Mouse (Mus musculus) layer of hippocampus, adult 11-12 months (tissue): ENCODE results near the gene Shcbp1.
"Not testable (repeated sequence)": the region's sequence is repeated elsewhere in the genome, so short reads cannot be mapped to it uniquely, and the experiment has no call there.

Experiments
- DNase-seq: peaks from one replicate; pipeline ENCODE4 v3.0.0; 2022; ENCODE audit warnings: low spot score

Shcbp1 gene

DNA sequence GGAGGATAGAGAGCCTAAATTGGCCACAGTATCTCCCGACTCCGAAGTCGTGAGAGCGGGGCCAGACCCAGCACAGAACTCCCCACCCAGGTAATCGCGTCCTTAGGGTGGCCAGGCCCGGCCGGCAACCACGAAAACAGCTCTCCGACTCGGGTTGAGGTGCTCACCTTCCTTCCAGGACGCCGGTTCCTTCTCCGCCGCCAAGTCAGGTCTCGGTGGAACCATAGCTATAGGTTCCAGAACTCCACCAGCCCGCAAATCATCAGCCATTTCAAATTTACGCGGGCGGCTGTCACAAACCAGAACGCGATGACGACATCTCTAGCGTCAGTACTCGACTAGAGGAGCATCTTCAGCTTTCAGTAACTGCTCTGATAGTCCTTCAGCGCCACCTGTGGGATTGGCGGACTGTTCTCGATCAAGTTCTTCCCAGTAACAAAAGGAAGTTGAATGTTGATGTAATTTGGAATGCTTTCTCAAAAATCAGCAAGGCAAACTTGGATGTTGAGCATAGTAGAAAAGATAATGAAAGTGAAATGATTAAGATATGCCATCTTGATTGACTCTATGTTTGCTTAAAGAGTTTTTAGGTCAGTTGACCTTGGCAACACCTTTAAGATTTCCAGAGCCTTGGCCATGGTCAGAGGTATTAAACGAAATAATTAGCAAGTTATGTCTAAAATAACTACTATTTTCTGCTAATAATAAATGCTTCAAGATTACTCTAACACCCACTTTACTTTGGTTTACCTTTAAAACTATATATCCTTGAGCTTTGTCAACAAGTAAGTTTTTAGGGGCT, at the start of gene Shcbp1:
TSS of gene Shcbp1 (minus strand) at position 314 of the 802 bp plus-strand sequence.
- peak; percentile 92 for DNase-seq

DNA sequence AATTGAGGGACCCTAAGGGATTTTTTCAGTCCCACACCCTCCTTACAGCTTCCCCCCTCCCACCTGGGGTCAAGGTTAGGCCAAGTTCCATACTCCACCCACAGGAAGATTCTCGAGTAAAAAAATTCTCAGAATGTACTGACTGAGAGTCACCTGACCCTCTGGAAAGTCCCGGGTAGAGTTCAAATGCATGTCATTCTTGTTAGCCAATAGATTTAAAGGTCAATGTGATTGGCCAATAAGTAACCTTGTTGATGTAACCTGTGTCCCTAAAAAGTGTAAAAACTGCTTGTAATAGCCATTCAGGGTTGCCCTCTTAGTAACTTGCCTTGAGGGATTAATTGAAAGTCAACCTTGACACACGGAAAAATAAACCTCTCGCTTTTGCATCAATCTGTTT, 29.5 kb upstream of the Shcbp1 start:
- DNase-seq: no peak

GRCm38 (mm10) chr8:4800524-4801122, 21.3 kb upstream of the Shcbp1 start:
- peak; percentile 21 for DNase-seq

DNA sequence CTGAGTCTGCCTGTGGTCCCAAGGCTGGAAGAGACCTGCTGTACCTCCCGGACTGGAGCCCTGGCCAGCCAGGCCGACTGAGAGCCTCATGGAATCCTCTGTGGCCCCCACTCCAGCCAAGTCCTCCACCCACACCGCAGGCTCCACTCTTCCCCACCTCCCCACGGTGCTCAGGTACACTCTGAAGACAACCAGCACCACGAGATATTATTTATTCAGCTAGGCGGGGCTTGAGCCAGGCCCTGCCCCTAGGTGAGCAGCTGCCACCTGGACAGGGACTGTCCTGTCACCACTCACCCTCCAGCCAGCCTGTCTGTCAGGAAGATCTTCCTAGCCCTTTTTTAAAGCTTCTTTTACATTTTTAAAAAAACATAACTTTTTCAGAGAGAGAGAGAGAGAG, 1.1 kb downstream of the Shcbp1 start:
- DNase-seq: no peak

DNA sequence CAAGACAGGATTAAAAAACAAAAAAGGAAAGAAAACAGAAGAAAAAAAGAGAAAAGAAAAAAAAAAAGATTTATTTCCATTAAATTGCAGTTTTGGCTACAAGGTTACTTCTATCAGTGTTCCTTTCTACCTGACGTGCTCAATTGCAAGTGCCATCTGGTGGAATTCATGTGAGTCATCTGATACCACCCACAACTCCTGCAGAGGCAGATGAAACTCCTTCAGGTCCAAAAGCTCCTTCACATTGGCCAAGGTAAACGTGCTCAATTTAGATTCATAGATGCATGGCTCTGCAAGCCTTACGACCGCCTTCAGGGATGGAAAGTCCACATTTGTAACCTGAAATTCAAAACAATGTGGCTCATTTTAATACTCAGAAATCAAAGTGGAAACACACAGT, 14.6 kb downstream of the Shcbp1 start:
- DNase-seq: peak; percentile 9

GRCm38 (mm10) chr8:4753048-4753447, 26.3 kb downstream of the Shcbp1 start:
- DNase-seq: no peak

GRCm38 (mm10) chr8:4730942-4731341, 48.4 kb downstream of the Shcbp1 start:
- DNase-seq: no peak

DNA sequence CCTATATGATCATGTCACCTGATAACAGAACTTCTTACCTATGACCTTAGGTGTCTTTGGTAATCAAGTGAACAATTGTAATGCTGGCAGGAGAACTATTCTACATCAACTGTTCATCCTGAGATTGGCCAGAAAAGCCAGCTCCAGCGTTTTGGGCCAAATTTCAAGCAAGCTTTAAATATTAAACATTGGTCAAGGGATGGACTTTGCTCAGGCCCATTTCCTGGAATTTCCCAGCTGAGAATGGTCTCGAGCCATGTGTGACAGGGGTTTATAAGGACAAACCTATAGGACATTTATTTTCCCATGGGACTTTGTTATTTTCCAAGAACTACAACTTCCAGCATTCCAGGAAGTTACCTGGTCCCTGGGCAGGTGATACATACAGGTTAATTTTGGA, 63.8 kb downstream of the Shcbp1 start:
- no peak for DNase-seq

DNA sequence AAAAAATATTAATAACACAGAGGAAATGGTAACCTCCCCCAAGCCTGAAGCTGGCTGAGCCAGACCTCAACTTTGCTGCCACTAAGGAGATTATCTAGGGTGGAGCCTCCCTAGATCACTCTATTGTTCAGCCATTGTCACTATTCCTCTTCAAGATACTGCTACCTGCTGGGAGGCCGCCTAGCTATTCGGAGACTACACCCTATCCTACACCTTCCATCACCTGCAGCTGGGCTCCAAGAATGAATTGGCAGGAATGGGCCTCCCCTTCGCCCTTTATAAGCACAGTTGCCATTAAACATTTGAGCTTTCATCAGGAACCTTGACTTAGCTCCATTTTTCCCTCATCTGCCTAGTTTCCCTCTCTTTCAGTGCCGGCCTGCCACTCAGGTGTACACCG, 71.0 kb downstream of the Shcbp1 start:
- DNase-seq: not testable (repeated sequence)

GRCm38 (mm10) chr8:4707916-4708315, 71.5 kb downstream of the Shcbp1 start:
- not testable (repeated sequence) for DNase-seq

DNA sequence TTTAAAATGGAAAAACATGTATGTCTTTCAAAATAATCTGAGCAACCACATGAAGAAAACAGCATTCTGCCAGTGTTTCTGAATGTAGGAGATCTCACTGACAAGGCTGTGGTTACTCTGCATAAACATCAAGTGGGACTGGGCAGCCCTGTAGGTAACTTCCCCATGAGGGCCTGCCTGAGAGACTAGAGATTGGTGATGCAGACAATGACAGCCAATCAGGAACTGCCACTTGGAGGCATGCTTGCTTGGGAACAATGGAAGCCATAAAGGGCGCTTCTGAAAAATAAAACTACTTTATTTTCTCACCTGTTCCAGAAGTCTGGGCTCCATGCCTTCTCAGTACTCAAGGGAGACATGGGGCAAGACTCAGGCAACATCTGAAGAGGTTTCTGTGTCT, 87.7 kb downstream of the Shcbp1 start:
- no peak for DNase-seq
